Mouse (Mus musculus) CH12.LX (cell line): ENCODE measurements at regions not wholly inside any gene's neighbourhood (a gene's known extent, or its start where the extent isn't known, plus 50 kb on each side); places are given as distances from the start of the nearest gene placed in this dataset.

Source experiments
- CHD1 ChIP-seq: IDR thresholded peaks from 2 replicates; pipeline ENCODE4 v1.6.1; 2012; ENCODE audit warnings: low read depth, low read length, improper control_type of control experiment, inconsistent platforms
- CTCF ChIP-seq, 2 experiments: IDR thresholded peaks in 1 of 2; conservative IDR thresholded peaks in 1 of 2; 2 replicates each; pipeline ENCODE4 v1.5.1; 2011 to 2012; ENCODE audit warnings: low read depth in 2 of 2, low read length in 2 of 2, improper control_type of control experiment in 1 of 2, inconsistent platforms in 1 of 2, mild to moderate bottlenecking in 1 of 2, moderate library complexity in 1 of 2
- MAX ChIP-seq: IDR thresholded peaks from 2 replicates; pipeline ENCODE4 v1.6.1; 2011; ENCODE audit warnings: low read length, improper control_type of control experiment
- MAZ ChIP-seq: IDR thresholded peaks from 2 replicates; pipeline ENCODE4 v1.6.1; 2012; ENCODE audit warnings: low read depth, mild to moderate bottlenecking, inconsistent platforms, low read length, improper control_type of control experiment, moderate library complexity
- POLR2A ChIP-seq: IDR thresholded peaks from 2 replicates; pipeline ENCODE4 v1.6.1; 2011; ENCODE audit warnings: low read depth, mild to moderate bottlenecking, improper control_type of control experiment, low read length
- POLR2AphosphoS2 ChIP-seq: IDR thresholded peaks from 2 replicates; pipeline ENCODE4 v1.6.1; 2011; ENCODE audit warnings: low read depth, low read length, improper control_type of control experiment
- RCOR1 ChIP-seq: conservative IDR thresholded peaks from 2 replicates; pipeline ENCODE4 v1.6.1; 2012; ENCODE audit warnings: low read depth, mild to moderate bottlenecking, inconsistent platforms, low read length, improper control_type of control experiment
- ZC3H11A ChIP-seq: IDR thresholded peaks from 2 replicates; pipeline ENCODE4 v1.6.1; 2012; ENCODE audit warnings: low read depth, mild to moderate bottlenecking, inconsistent platforms, low read length, improper control_type of control experiment

DNA sequence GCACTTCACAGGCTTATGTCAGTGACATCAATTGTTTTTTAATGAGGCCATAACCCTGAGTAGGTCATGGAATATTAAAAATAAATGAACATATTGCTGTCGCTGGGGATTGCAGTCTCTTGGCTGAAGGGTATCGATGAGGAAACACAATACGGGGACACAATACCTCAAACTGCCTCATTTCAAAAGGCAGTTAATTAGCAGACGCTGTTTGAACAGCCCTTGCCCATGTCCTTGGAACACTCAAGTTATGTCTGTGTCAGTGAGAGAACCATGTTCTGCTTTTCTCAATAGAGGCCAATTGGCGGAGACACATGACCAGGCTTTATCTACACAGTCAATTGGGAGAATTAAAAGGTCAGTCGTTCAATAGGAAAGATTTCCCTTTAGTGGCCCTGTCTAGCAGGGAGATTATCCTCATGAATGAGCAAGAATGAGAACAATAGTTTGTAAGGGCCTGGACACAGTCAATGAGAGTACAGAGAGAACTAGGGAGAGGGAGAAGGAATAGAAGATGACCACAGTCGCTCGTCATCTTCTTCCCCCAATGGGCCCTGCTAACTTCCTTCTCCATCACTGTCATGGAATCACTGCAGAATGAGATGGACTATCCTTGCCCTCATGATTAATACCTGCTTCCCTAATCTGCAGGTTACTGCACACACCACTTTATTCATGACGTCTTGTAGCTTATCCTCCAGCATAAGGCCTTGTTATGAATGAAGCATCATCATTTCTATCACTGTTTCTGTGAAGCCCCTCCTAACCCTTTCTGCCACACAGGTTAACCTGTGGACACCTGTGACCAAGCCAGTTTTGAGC, 973.6 kb upstream of the Lcorl start:
- TF ChIP-seq CTCF (conservative IDR thresholded peaks at IDR 0.05 in 1 of 2, IDR thresholded peaks at IDR 0.05 in 1 of 2; ENCODE audit: low read depth in 2 of 2, low read length in 2 of 2), result no peak
- no peak for TF ChIP-seq POLR2A
- no peak for TF ChIP-seq MAZ
- TF ChIP-seq POLR2AphosphoS2, result no peak
- TF ChIP-seq RCOR1, result no peak
- no peak for TF ChIP-seq MAX
- no peak for TF ChIP-seq ZC3H11A
- TF ChIP-seq CHD1, result no peak
